Mouse (Mus musculus): ENCODE measurements around the gene Gm20547.

DNA sequence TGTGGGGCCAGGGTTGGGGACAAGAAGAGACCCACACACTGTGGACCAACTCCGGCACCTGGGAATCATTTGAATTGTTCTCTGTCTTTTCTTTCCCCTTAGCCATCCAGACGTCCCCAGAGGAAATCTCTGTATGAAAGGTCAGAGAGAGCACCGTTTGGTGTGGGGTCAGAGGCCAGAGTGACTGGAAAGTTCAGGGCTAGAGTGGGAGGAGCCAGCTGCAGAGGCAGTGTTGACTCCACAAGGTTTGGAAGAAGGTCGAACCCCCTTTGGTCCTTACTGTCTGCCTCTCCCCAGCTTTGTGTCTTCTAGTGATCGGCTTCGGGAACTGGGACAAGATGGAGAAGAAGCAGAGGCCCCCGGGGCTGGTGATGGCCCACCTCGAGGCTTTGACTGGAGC is 28.3 kb downstream of the Gm20547 start:
- TF ChIP-seq CTCF (IDR thresholded peaks at IDR 0.05; ENCODE audit: low read depth, low read length): no peak
- TF ChIP-seq POLR2A (IDR thresholded peaks at IDR 0.05; ENCODE audit: extremely low read depth, insufficient read depth, low read length): no peak
